Mouse (Mus musculus) inflammation-experienced regulatory T-cells, adult 6 months (primary cell): ENCODE measurements around the gene Ift80. TPM values are rescaled to one million over a fixed set of nuclear protein-coding genes. Genes with fewer than 3 reads are reported as not detected.
A peak's percentile ranks its signal among the peaks of the same experiment; 100 is the strongest.

Experiments used
- ATAC-seq: one replicate; pipeline ENCODE4 v1.8.0; 2017
- polyA plus RNA-seq, 3 experiments: library from polyadenylated mRNA; unstranded; fragments of 100-300 nt; shearing (Covaris generic); gene quantifications; one replicate each; pipeline ENCODE4 v1.2.1; 2017

The Ift80 gene
- polyA plus RNA-seq, 3 experiments from 2014 or later, result 24.6 to 128 (median 99.2) TPM

GRCm38 (mm10) chr3:68928619-68929018 is 75.8 kb downstream of the Ift80 start:
- ATAC-seq, result no peak

- ATAC-seq, result no peak
Measured at GRCm38 (mm10) chr3:68907509-68907908, 96.9 kb downstream of the Ift80 start.

GRCm38 (mm10) chr3:68904902-68905778 is 99.2 kb downstream of the Ift80 start:
- peak; percentile 41 for ATAC-seq

- peak; percentile 83 for ATAC-seq
Measured at GRCm38 (mm10) chr3:68902636-68903035, 101.7 kb downstream of the Ift80 start.

- ATAC-seq, result no peak
Measured at GRCm38 (mm10) chr3:68897154-68897553, 107.2 kb downstream of the Ift80 start.

GRCm38 (mm10) chr3:68895426-68895825 is 108.9 kb downstream of the Ift80 start:
- ATAC-seq, result no peak

GRCm38 (mm10) chr3:68886845-68887244 is 117.5 kb downstream of the Ift80 start:
- no peak for ATAC-seq

- no peak for ATAC-seq
Measured at GRCm38 (mm10) chr3:68874079-68874478, 130.3 kb downstream of the Ift80 start.

GRCm38 (mm10) chr3:68870568-68870950 is 133.8 kb downstream of the Ift80 start:
- peak; percentile 8 for ATAC-seq

GRCm38 (mm10) chr3:68869691-68870567 is 134.4 kb downstream of the Ift80 start:
- peak; percentile 61 for ATAC-seq

GRCm38 (mm10) chr3:68869211-68869690 is 135.1 kb downstream of the Ift80 start, which contains the start of gene 1110032F04Rik:
Gene 1110032F04Rik (plus strand): TSS chr3:68869586.
- peak; percentile 70 for ATAC-seq

GRCm38 (mm10) chr3:68852414-68852813 is 152.0 kb downstream of the Ift80 start:
- no peak for ATAC-seq

GRCm38 (mm10) chr3:68848323-68848722 is 156.0 kb downstream of the Ift80 start:
- no peak for ATAC-seq

GRCm38 (mm10) chr3:68844025-68844424 is 160.3 kb downstream of the Ift80 start:
- ATAC-seq, result no peak

Other genes with a start within 250 kb of the Ift80 start
- gene 1110032F04Rik, start 135.0 kb downstream of the Ift80 start, polyA plus RNA-seq, result 1 to 10 TPM in 2 of 3 experiments, under 1 TPM in 1; 0.31 to 4.0 (median 2.0) TPM
- gene Smc4, start 168 bp upstream of the Ift80 start, polyA plus RNA-seq, result 100 to 1,000 TPM; 271 to 449 (median 425) TPM
- gene Trim59, start 40.2 kb upstream of the Ift80 start, polyA plus RNA-seq, result 10 to 100 TPM; 23.5 to 40.1 (median 31.3) TPM
- 10 to 100 TPM; 24.3 to 36.3 (median 28.2) TPM for gene Kpna4, start 122.5 kb upstream of the Ift80 start, polyA plus RNA-seq
- not detected for gene Arl14, start 217.8 kb upstream of the Ift80 start, polyA plus RNA-seq